Mouse (Mus musculus) stomach, postnatal 0 days (tissue): ENCODE results near the gene Ap1s2.

Source experiments
- CTCF ChIP-seq: IDR thresholded peaks from 2 replicates; pipeline ENCODE4 v1.5.1; 2016; ENCODE audit warnings: antibody characterized with exemption, low read depth, mild to moderate bottlenecking, moderate library complexity
- EP300 ChIP-seq: optimal IDR thresholded peaks from 2 replicates; pipeline ENCODE3; 2016; ENCODE audit warnings: antibody characterized with exemption

- TF ChIP-seq CTCF (no peak), EP300 (no peak)
Measured at GRCm38 (mm10) chrX:163867711-163868379, 41.0 kb upstream of the Ap1s2 start.
